Mouse (Mus musculus): ENCODE results near the gene C77080. TPM values are rescaled to one million over a fixed set of nuclear protein-coding genes. Genes with fewer than 3 reads are reported as not detected.

The C77080 gene
- polyA plus RNA-seq (2014; fragmentation: Nextera tagmentation; extraction: Ambion mirVana), result 7.0 and 8.4 TPM in 2 replicates

- Histone ChIP-seq H3K4me2 (ENCODE audit: low read length) (no peak within 1 kb of the TSS), H3K9ac (replicated peaks; ENCODE audit: low read length) (no peak within 1 kb of the TSS), H3K36me3 (ENCODE audit: control insufficient read depth, insufficient read depth, low read length) (no peaks in the 10 kb centered on the region), H3K4me3 (replicated peaks; ENCODE audit: low read depth, low read length) (no peak within 1 kb of the TSS), H3K27me3 (ENCODE audit: control insufficient read depth, insufficient read depth, low read length) (no peaks in the 10 kb centered on the region), H3K27ac (replicated peaks; ENCODE audit: low read depth, low read length) (no peak within 1 kb of the TSS), H3K9me3 (ENCODE audit: control insufficient read depth, low read length) (no peaks in the 10 kb centered on the region), H3K4me1 (ENCODE audit: control insufficient read depth, insufficient read depth, low read length) (peaks cover 16% of the 10 kb centered on the region)
- DNase-seq (no peak), ATAC-seq (ENCODE audit: low FRiP score, low TSS enrichment) (no peak)
- 7% methylated on average over 2 of the region's 4 CpGs for WGBS
Observed at GRCm38 (mm10) chr4:129261196-129261595, at the start of gene C77080. Gene C77080, minus strand, starts transcription at chr4:129261404.

DNA sequence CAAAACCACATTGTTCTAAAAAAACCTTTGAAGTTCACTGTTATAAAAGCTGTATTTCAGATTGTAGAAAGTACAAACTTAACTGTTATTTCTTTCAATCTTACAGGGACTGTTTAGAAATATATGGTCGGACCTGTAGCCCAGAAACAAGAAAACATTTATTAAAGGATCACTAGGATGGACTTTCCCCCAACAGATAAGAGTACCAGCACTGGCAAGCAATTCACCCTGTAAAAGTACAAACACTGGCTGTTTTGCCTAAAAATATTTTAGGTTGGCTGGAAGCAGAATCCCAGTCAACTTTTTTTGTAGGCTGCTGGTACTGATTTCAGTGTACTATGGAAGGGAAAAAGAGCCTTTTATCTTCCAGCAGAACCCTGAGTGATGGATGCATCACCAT lies 46.7 kb upstream of the C77080 start:
- no peak for DNase-seq
- H3K36me3 ChIP-seq (ENCODE audit: control insufficient read depth, insufficient read depth, low read length), result peaks cover 66% of the 10 kb centered on the region

GRCm38 (mm10) chr4:129304306-129304705 lies 43.1 kb upstream of the C77080 start:
- H3K4me3 ChIP-seq (replicated peaks; ENCODE audit: low read depth, low read length), result no peak overlapping the region
- 74% methylated on average over 1 of the region's 1 CpGs for WGBS
- H3K4me1 ChIP-seq (ENCODE audit: control insufficient read depth, insufficient read depth, low read length), result no peaks in the 10 kb centered on the region
- H3K9ac ChIP-seq (replicated peaks; ENCODE audit: low read length), result no peak overlapping the region
- no peak overlapping the region for H3K4me2 ChIP-seq (ENCODE audit: low read length)
- H3K36me3 ChIP-seq (ENCODE audit: control insufficient read depth, insufficient read depth, low read length), result peaks cover 38% of the 10 kb centered on the region
- H3K9me3 ChIP-seq (ENCODE audit: control insufficient read depth, low read length), result no peaks in the 10 kb centered on the region
- DNase-seq (no peak), ATAC-seq (ENCODE audit: low FRiP score, low TSS enrichment) (no peak)
- H3K27ac ChIP-seq (replicated peaks; ENCODE audit: low read depth, low read length), result no peak overlapping the region
- H3K27me3 ChIP-seq (ENCODE audit: control insufficient read depth, insufficient read depth, low read length), result no peaks in the 10 kb centered on the region

More for the DNA sequence above, 46.7 kb upstream of the C77080 start:
- no peak overlapping the region for H3K4me3 ChIP-seq (replicated peaks; ENCODE audit: low read depth, low read length)
- ATAC-seq (ENCODE audit: low FRiP score, low TSS enrichment), result no peak
- no peaks in the 10 kb centered on the region for H3K4me1 ChIP-seq (ENCODE audit: control insufficient read depth, insufficient read depth, low read length)
- no peaks in the 10 kb centered on the region for H3K27me3 ChIP-seq (ENCODE audit: control insufficient read depth, insufficient read depth, low read length)
- no peak overlapping the region for H3K4me2 ChIP-seq (ENCODE audit: low read length)
- no peak overlapping the region for H3K9ac ChIP-seq (replicated peaks; ENCODE audit: low read length)
- no peaks in the 10 kb centered on the region for H3K9me3 ChIP-seq (ENCODE audit: control insufficient read depth, low read length)
- H3K27ac ChIP-seq (replicated peaks; ENCODE audit: low read depth, low read length), result no peak overlapping the region
- 96% methylated on average over 1 of the region's 1 CpGs for WGBS

DNA sequence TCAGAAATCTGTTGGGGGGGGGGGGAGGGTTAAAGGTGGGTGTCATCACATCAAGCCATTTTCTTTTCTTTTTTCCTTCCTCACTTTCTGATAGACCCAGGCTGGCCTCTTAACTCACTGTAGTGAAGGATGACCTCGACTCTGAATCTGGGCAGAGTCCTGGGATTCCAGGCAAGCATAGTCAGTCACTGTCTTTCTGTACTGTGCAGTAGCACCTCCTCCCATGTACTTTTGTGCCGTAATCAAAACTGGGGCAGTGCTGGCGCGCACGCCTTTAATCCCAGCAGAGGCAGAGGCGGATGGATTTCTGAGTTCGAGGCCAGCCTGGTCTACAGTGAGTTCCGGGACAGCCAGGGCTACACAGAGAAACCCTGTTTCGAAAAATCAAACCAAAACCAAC lies 42.6 kb upstream of the C77080 start:
- ATAC-seq (ENCODE audit: low FRiP score, low TSS enrichment) (no peak), DNase-seq (no peak)
- no peaks in the 10 kb centered on the region for H3K27me3 ChIP-seq (ENCODE audit: control insufficient read depth, insufficient read depth, low read length)
- H3K4me1 ChIP-seq (ENCODE audit: control insufficient read depth, insufficient read depth, low read length), result no peaks in the 10 kb centered on the region
- 91% methylated on average over 9 of the region's 9 CpGs for WGBS
- H3K9ac ChIP-seq (replicated peaks; ENCODE audit: low read length), result no peak overlapping the region
- H3K4me2 ChIP-seq (ENCODE audit: low read length), result no peak overlapping the region
- H3K4me3 ChIP-seq (replicated peaks; ENCODE audit: low read depth, low read length), result no peak overlapping the region
- H3K36me3 ChIP-seq (ENCODE audit: control insufficient read depth, insufficient read depth, low read length), result peaks cover 33% of the 10 kb centered on the region
- H3K9me3 ChIP-seq (ENCODE audit: control insufficient read depth, low read length), result no peaks in the 10 kb centered on the region
- H3K27ac ChIP-seq (replicated peaks; ENCODE audit: low read depth, low read length), result no peak overlapping the region

GRCm38 (mm10) chr4:129303401-129303800 lies 42.2 kb upstream of the C77080 start:
- Histone ChIP-seq H3K27me3 (ENCODE audit: control insufficient read depth, insufficient read depth, low read length) (no peaks in the 10 kb centered on the region), H3K4me2 (ENCODE audit: low read length) (no peak overlapping the region), H3K9ac (replicated peaks; ENCODE audit: low read length) (no peak overlapping the region), H3K4me3 (replicated peaks; ENCODE audit: low read depth, low read length) (no peak overlapping the region), H3K4me1 (ENCODE audit: control insufficient read depth, insufficient read depth, low read length) (no peaks in the 10 kb centered on the region), H3K9me3 (ENCODE audit: control insufficient read depth, low read length) (no peaks in the 10 kb centered on the region), H3K27ac (replicated peaks; ENCODE audit: low read depth, low read length) (no peak overlapping the region), H3K36me3 (ENCODE audit: control insufficient read depth, insufficient read depth, low read length) (peaks cover 29% of the 10 kb centered on the region)
- ATAC-seq (ENCODE audit: low FRiP score, low TSS enrichment), result no peak
- 67% methylated on average over 5 of the region's 5 CpGs for WGBS
- no peak for DNase-seq

DNA sequence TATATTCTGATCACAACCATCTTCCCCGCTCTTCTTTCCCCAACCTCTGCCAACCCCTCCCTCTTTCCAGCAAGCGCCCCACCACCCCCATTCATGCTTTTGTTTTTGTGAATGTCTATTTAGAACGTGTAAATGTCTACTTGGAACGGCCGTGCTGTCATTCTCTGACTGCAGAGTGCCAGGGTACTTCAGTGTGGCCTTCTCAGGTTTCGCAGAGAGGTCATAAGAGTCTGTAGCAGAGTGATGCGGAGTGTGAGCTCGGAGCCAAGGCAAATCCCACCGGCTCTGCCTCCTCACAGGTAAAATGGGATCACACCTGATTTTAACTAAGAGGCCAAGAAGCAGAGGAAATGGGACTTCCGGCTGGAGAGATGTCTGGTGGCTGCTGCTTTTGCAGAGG lies 37.9 kb upstream of the C77080 start:
- Histone ChIP-seq H3K27me3 (ENCODE audit: control insufficient read depth, insufficient read depth, low read length) (no peaks in the 10 kb centered on the region), H3K4me2 (ENCODE audit: low read length) (no peak overlapping the region), H3K4me1 (ENCODE audit: control insufficient read depth, insufficient read depth, low read length) (no peaks in the 10 kb centered on the region), H3K9ac (replicated peaks; ENCODE audit: low read length) (no peak overlapping the region), H3K9me3 (ENCODE audit: control insufficient read depth, low read length) (no peaks in the 10 kb centered on the region), H3K4me3 (replicated peaks; ENCODE audit: low read depth, low read length) (no peak overlapping the region), H3K36me3 (ENCODE audit: control insufficient read depth, insufficient read depth, low read length) (no peaks in the 10 kb centered on the region), H3K27ac (replicated peaks; ENCODE audit: low read depth, low read length) (no peak overlapping the region)
- ATAC-seq (ENCODE audit: low FRiP score, low TSS enrichment) (no peak), DNase-seq (no peak)
- WGBS, result 58% methylated on average over 10 of the region's 10 CpGs

DNA sequence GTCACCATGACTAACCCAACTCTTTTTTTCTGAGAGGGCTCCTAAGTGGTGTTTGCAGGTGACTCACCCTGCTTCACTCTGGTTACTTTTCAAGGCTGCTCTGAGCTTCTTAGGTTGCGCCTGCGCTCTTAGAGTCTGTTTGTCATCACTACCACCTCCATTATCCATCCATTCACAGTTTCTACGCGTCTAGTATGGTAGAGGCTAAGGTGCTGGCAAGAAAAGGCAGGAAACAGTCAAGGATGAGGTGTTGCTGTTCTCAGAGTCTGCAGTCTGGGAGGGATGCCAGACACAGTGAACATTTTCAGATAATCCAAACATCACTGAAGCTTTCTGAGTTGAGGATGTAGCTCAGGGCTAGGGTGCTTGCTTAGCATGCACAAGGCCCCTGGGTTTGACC lies 36.5 kb upstream of the C77080 start:
- no peaks in the 10 kb centered on the region for H3K4me1 ChIP-seq (ENCODE audit: control insufficient read depth, insufficient read depth, low read length)
- no peaks in the 10 kb centered on the region for H3K36me3 ChIP-seq (ENCODE audit: control insufficient read depth, insufficient read depth, low read length)
- H3K9ac ChIP-seq (replicated peaks; ENCODE audit: low read length), result no peak overlapping the region
- H3K4me2 ChIP-seq (ENCODE audit: low read length), result no peak overlapping the region
- 90% methylated on average over 4 of the region's 4 CpGs for WGBS
- H3K27ac ChIP-seq (replicated peaks; ENCODE audit: low read depth, low read length), result no peak overlapping the region
- H3K4me3 ChIP-seq (replicated peaks; ENCODE audit: low read depth, low read length), result no peak overlapping the region
- ATAC-seq (ENCODE audit: low FRiP score, low TSS enrichment) (no peak), DNase-seq (no peak)
- no peaks in the 10 kb centered on the region for H3K27me3 ChIP-seq (ENCODE audit: control insufficient read depth, insufficient read depth, low read length)
- H3K9me3 ChIP-seq (ENCODE audit: control insufficient read depth, low read length), result no peaks in the 10 kb centered on the region

- no peaks in the 10 kb centered on the region for H3K9me3 ChIP-seq (ENCODE audit: control insufficient read depth, low read length)
- no peak for ATAC-seq (ENCODE audit: low FRiP score, low TSS enrichment)
- WGBS, result 96% methylated on average over 7 of the region's 7 CpGs
Observed at GRCm38 (mm10) chr4:129296066-129296465, 34.9 kb upstream of the C77080 start.

DNA sequence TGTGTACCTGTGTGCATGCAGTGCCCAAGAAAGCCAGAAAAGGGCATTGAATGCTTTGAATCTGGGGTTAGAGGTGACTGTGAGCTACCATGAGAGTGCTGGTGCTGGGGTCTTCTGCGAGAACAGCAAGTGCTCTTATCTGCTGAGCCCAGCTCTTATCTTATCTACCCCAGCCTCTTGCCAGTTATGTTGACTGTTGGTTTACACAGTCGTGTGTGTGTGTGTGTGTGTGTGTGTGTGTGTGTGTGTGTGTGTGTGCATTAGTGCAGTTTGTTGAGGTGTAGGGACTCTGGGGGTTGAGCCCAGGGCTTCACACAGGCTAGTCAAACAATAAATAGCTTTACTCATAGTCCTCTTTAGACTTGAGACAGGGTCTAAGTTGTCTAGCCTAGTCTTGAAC lies 34.0 kb upstream of the C77080 start:
- Histone ChIP-seq H3K27ac (replicated peaks; ENCODE audit: low read depth, low read length) (no peak overlapping the region), H3K36me3 (ENCODE audit: control insufficient read depth, insufficient read depth, low read length) (no peaks in the 10 kb centered on the region), H3K27me3 (ENCODE audit: control insufficient read depth, insufficient read depth, low read length) (no peaks in the 10 kb centered on the region), H3K4me2 (ENCODE audit: low read length) (no peak overlapping the region), H3K9me3 (ENCODE audit: control insufficient read depth, low read length) (no peaks in the 10 kb centered on the region), H3K4me3 (replicated peaks; ENCODE audit: low read depth, low read length) (no peak overlapping the region), H3K9ac (replicated peaks; ENCODE audit: low read length) (no peak overlapping the region), H3K4me1 (ENCODE audit: control insufficient read depth, insufficient read depth, low read length) (no peaks in the 10 kb centered on the region)
- 78% methylated on average over 2 of the region's 2 CpGs for WGBS
- ATAC-seq (ENCODE audit: low FRiP score, low TSS enrichment) (no peak), DNase-seq (no peak)

More at GRCm38 (mm10) chr4:129296066-129296465, 34.9 kb upstream of the C77080 start:
- no peak overlapping the region for H3K27ac ChIP-seq (replicated peaks; ENCODE audit: low read depth, low read length)
- H3K27me3 ChIP-seq (ENCODE audit: control insufficient read depth, insufficient read depth, low read length), result no peaks in the 10 kb centered on the region
- no peak overlapping the region for H3K4me3 ChIP-seq (replicated peaks; ENCODE audit: low read depth, low read length)
- H3K4me2 ChIP-seq (ENCODE audit: low read length), result no peak overlapping the region
- no peaks in the 10 kb centered on the region for H3K36me3 ChIP-seq (ENCODE audit: control insufficient read depth, insufficient read depth, low read length)
- H3K9ac ChIP-seq (replicated peaks; ENCODE audit: low read length), result no peak overlapping the region
- H3K4me1 ChIP-seq (ENCODE audit: control insufficient read depth, insufficient read depth, low read length), result no peaks in the 10 kb centered on the region
- DNase-seq, result no peak

Measured in midbrain, embryonic 14.5 days (tissue).